Mouse (Mus musculus): ENCODE measurements around the gene Fyb2. TPM values are rescaled to one million over a fixed set of nuclear protein-coding genes. Genes with fewer than 3 reads are reported as not detected.

Gene Fyb2
- polyA plus RNA-seq, 1 experiment from 2014 or later = not detected

- no peaks in the 10 kb centered on the region for H3K9me3 ChIP-seq (replicated peaks)
- no peak overlapping the region for H3K9ac ChIP-seq
- no peak overlapping the region for H3K4me2 ChIP-seq
- H3K27ac ChIP-seq = no peak overlapping the region
- ATAC-seq = no peak
- no peaks in the 10 kb centered on the region for H3K27me3 ChIP-seq (replicated peaks)
- 71% methylated on average over 1 of the region's 1 CpGs for WGBS (ENCODE audit: insufficient replicate concordance)
- no peaks in the 10 kb centered on the region for H3K36me3 ChIP-seq
- no peak overlapping the region for H3K4me3 ChIP-seq
- H3K4me1 ChIP-seq = no peaks in the 10 kb centered on the region
Measured at GRCm38 (mm10) chr4:104944482-104944881, 31.2 kb downstream of the Fyb2 start.

GRCm38 (mm10) chr4:104948886-104949285 lies 35.6 kb downstream of the Fyb2 start:
- Histone ChIP-seq H3K4me1 (no peaks in the 10 kb centered on the region), H3K36me3 (no peaks in the 10 kb centered on the region), H3K9me3 (replicated peaks) (no peaks in the 10 kb centered on the region), H3K4me2 (no peak overlapping the region), H3K27ac (no peak overlapping the region), H3K9ac (no peak overlapping the region), H3K4me3 (no peak overlapping the region), H3K27me3 (replicated peaks) (no peaks in the 10 kb centered on the region)
- WGBS (ENCODE audit: insufficient replicate concordance) = 60% methylated on average over 4 of the region's 4 CpGs
- no peak for ATAC-seq

GRCm38 (mm10) chr4:104949304-104949703 lies 36.0 kb downstream of the Fyb2 start:
- H3K36me3 ChIP-seq = no peaks in the 10 kb centered on the region
- no peak overlapping the region for H3K4me2 ChIP-seq
- WGBS (ENCODE audit: insufficient replicate concordance) = 54% methylated on average over 3 of the region's 3 CpGs
- no peaks in the 10 kb centered on the region for H3K9me3 ChIP-seq (replicated peaks)
- H3K9ac ChIP-seq = no peak overlapping the region
- H3K27me3 ChIP-seq (replicated peaks) = no peaks in the 10 kb centered on the region
- H3K4me3 ChIP-seq = no peak overlapping the region
- H3K4me1 ChIP-seq = no peaks in the 10 kb centered on the region
- H3K27ac ChIP-seq = no peak overlapping the region
- ATAC-seq = no peak

GRCm38 (mm10) chr4:104951280-104951878 lies 38.1 kb downstream of the Fyb2 start:
- Histone ChIP-seq H3K4me3 (no peak overlapping the region), H3K4me1 (no peaks in the 10 kb centered on the region), H3K27me3 (replicated peaks) (no peaks in the 10 kb centered on the region), H3K36me3 (no peaks in the 10 kb centered on the region), H3K9ac (no peak overlapping the region), H3K27ac (no peak overlapping the region), H3K9me3 (replicated peaks) (no peaks in the 10 kb centered on the region), H3K4me2 (no peak overlapping the region)
- ATAC-seq = no peak
- WGBS (ENCODE audit: insufficient replicate concordance) = 61% methylated on average over 4 of the region's 4 CpGs

GRCm38 (mm10) chr4:104956691-104957090 lies 43.4 kb downstream of the Fyb2 start:
- WGBS (ENCODE audit: insufficient replicate concordance) = 66% methylated on average over 7 of the region's 7 CpGs
- Histone ChIP-seq H3K27me3 (replicated peaks) (no peaks in the 10 kb centered on the region), H3K4me3 (no peak overlapping the region), H3K9ac (no peak overlapping the region), H3K4me1 (no peaks in the 10 kb centered on the region), H3K27ac (no peak overlapping the region), H3K4me2 (no peak overlapping the region), H3K9me3 (replicated peaks) (no peaks in the 10 kb centered on the region), H3K36me3 (no peaks in the 10 kb centered on the region)
- ATAC-seq = no peak

- H3K36me3 ChIP-seq = no peaks in the 10 kb centered on the region
- H3K4me3 ChIP-seq = no peak overlapping the region
- H3K9me3 ChIP-seq (replicated peaks) = no peaks in the 10 kb centered on the region
- H3K4me2 ChIP-seq = no peak overlapping the region
- H3K27ac ChIP-seq = no peak overlapping the region
- no peak overlapping the region for H3K9ac ChIP-seq
- no peaks in the 10 kb centered on the region for H3K4me1 ChIP-seq
- ATAC-seq = no peak
- WGBS (ENCODE audit: insufficient replicate concordance) = 68% methylated on average over 5 of the region's 5 CpGs
- H3K27me3 ChIP-seq (replicated peaks) = no peaks in the 10 kb centered on the region
Measured at GRCm38 (mm10) chr4:104961431-104961830, 48.2 kb downstream of the Fyb2 start.

GRCm38 (mm10) chr4:104972606-104973005 lies 59.4 kb downstream of the Fyb2 start:
- WGBS (ENCODE audit: insufficient replicate concordance) = 69% methylated on average over 2 of the region's 2 CpGs
- H3K9me3 ChIP-seq (replicated peaks) = no peaks in the 10 kb centered on the region
- ATAC-seq = no peak
- H3K27me3 ChIP-seq (replicated peaks) = no peaks in the 10 kb centered on the region
- no peak overlapping the region for H3K4me2 ChIP-seq
- H3K4me3 ChIP-seq = no peak overlapping the region
- no peak overlapping the region for H3K27ac ChIP-seq
- no peak overlapping the region for H3K9ac ChIP-seq
- H3K4me1 ChIP-seq = no peaks in the 10 kb centered on the region
- H3K36me3 ChIP-seq = no peaks in the 10 kb centered on the region

GRCm38 (mm10) chr4:104975162-104975830 lies 62.0 kb downstream of the Fyb2 start:
- H3K9ac ChIP-seq = no peak overlapping the region
- no peak overlapping the region for H3K4me3 ChIP-seq
- ATAC-seq = no peak
- no peak overlapping the region for H3K4me2 ChIP-seq
- H3K36me3 ChIP-seq = no peaks in the 10 kb centered on the region
- 71% methylated on average over 6 of the region's 6 CpGs for WGBS (ENCODE audit: insufficient replicate concordance)
- no peaks in the 10 kb centered on the region for H3K27me3 ChIP-seq (replicated peaks)
- H3K27ac ChIP-seq = no peak overlapping the region
- H3K9me3 ChIP-seq (replicated peaks) = no peaks in the 10 kb centered on the region
- H3K4me1 ChIP-seq = no peaks in the 10 kb centered on the region

- H3K9me3 ChIP-seq (replicated peaks) = no peaks in the 10 kb centered on the region
- no peak overlapping the region for H3K4me2 ChIP-seq
- H3K4me3 ChIP-seq = no peak overlapping the region
- no peaks in the 10 kb centered on the region for H3K4me1 ChIP-seq
- 65% methylated on average over 5 of the region's 5 CpGs for WGBS (ENCODE audit: insufficient replicate concordance)
- H3K27me3 ChIP-seq (replicated peaks) = no peaks in the 10 kb centered on the region
- ATAC-seq = no peak
- no peak overlapping the region for H3K9ac ChIP-seq
- H3K27ac ChIP-seq = no peak overlapping the region
- H3K36me3 ChIP-seq = no peaks in the 10 kb centered on the region
Measured at GRCm38 (mm10) chr4:104985960-104986632, 72.8 kb downstream of the Fyb2 start.

- no peak overlapping the region for H3K27ac ChIP-seq
- H3K9ac ChIP-seq = no peak overlapping the region
- H3K9me3 ChIP-seq (replicated peaks) = no peaks in the 10 kb centered on the region
- no peak overlapping the region for H3K4me3 ChIP-seq
- H3K27me3 ChIP-seq (replicated peaks) = no peaks in the 10 kb centered on the region
- no peak overlapping the region for H3K4me2 ChIP-seq
- ATAC-seq = no peak
- 64% methylated on average over 7 of the region's 7 CpGs for WGBS (ENCODE audit: insufficient replicate concordance)
- H3K36me3 ChIP-seq = no peaks in the 10 kb centered on the region
- no peaks in the 10 kb centered on the region for H3K4me1 ChIP-seq
Measured at GRCm38 (mm10) chr4:104987631-104988030, 74.4 kb downstream of the Fyb2 start.

GRCm38 (mm10) chr4:104988102-104988501 lies 74.8 kb downstream of the Fyb2 start:
- no peak overlapping the region for H3K4me2 ChIP-seq
- H3K9me3 ChIP-seq (replicated peaks) = no peaks in the 10 kb centered on the region
- H3K27ac ChIP-seq = no peak overlapping the region
- no peaks in the 10 kb centered on the region for H3K27me3 ChIP-seq (replicated peaks)
- 67% methylated on average over 5 of the region's 5 CpGs for WGBS (ENCODE audit: insufficient replicate concordance)
- no peak for ATAC-seq
- H3K4me3 ChIP-seq = no peak overlapping the region
- no peaks in the 10 kb centered on the region for H3K4me1 ChIP-seq
- no peak overlapping the region for H3K9ac ChIP-seq
- H3K36me3 ChIP-seq = no peaks in the 10 kb centered on the region

GRCm38 (mm10) chr4:104988709-104989108 lies 75.5 kb downstream of the Fyb2 start:
- no peak overlapping the region for H3K27ac ChIP-seq
- H3K27me3 ChIP-seq (replicated peaks) = no peaks in the 10 kb centered on the region
- H3K4me1 ChIP-seq = no peaks in the 10 kb centered on the region
- H3K4me2 ChIP-seq = no peak overlapping the region
- no peaks in the 10 kb centered on the region for H3K36me3 ChIP-seq
- H3K4me3 ChIP-seq = no peak overlapping the region
- no peaks in the 10 kb centered on the region for H3K9me3 ChIP-seq (replicated peaks)
- WGBS (ENCODE audit: insufficient replicate concordance) = 65% methylated on average over 7 of the region's 7 CpGs
- H3K9ac ChIP-seq = no peak overlapping the region
- ATAC-seq = no peak
